Mouse (Mus musculus) liver, adult 2 months (tissue): Measurements from ENCODE around the gene Morn4. TPM values are rescaled to one million over a fixed set of nuclear protein-coding genes. Genes with fewer than 3 reads are reported as not detected.

Experiments used
- DNase-seq: peaks from one replicate; pipeline ENCODE4 v3.0.0-alpha.2; 2011; ENCODE audit warnings: low read depth, low spot score; ENCODE audit errors: extremely low read depth
- H3K27ac ChIP-seq: fragments of 200-500 bp; replicated peaks from 2 replicates; pipeline ENCODE4 v1.5.1; 2012; ENCODE audit warnings: low read depth, mild to moderate bottlenecking, control low read depth, inconsistent platforms, low read length; ENCODE audit not compliant: insufficient read depth
- H3K27me3 ChIP-seq: fragments of 200-500 bp; 2 replicates; pipeline ENCODE4 v1.6.1; 2012; ENCODE audit warnings: mild to moderate bottlenecking, moderate library complexity, low read length, inconsistent platforms; ENCODE audit not compliant: control insufficient read depth, insufficient read depth
- H3K36me3 ChIP-seq: fragments of 200-500 bp; 2 replicates; pipeline ENCODE4 v1.6.1; 2012; ENCODE audit warnings: low read length, inconsistent platforms; ENCODE audit not compliant: control insufficient read depth, insufficient read depth
- H3K4me1 ChIP-seq: fragments of 200-500 bp; 2 replicates; pipeline ENCODE4 v1.6.1; 2011; ENCODE audit warnings: low read length; ENCODE audit not compliant: control insufficient read depth, insufficient read depth
- H3K4me3 ChIP-seq: fragments of 200-500 bp; 2 replicates; pipeline ENCODE4 v1.5.1; 2011; ENCODE audit warnings: low read depth, mild to moderate bottlenecking, control low read depth, low read length, moderate library complexity; ENCODE audit not compliant: insufficient read depth
- H3K79me2 ChIP-seq: fragments of 200-500 bp; 2 replicates; pipeline ENCODE4 v1.6.1; 2012; ENCODE audit warnings: inconsistent platforms, mild to moderate bottlenecking, low read length, moderate library complexity; ENCODE audit not compliant: control insufficient read depth, insufficient read depth
- H3K9ac ChIP-seq: fragments of 200-500 bp; 2 replicates; pipeline ENCODE4 v1.6.1; 2012; ENCODE audit warnings: low read depth, mild to moderate bottlenecking, control low read depth, inconsistent platforms, low read length
- CTCF ChIP-seq: fragments of 200-500 bp; IDR thresholded peaks from 2 replicates; pipeline ENCODE4 v1.5.1; 2011; ENCODE audit warnings: low read depth, low read length, control low read depth
- POLR2A ChIP-seq: fragments of 200-500 bp; IDR thresholded peaks from 2 replicates; pipeline ENCODE4 v1.6.1; 2011; ENCODE audit warnings: low read length, control low read depth; ENCODE audit not compliant: insufficient read depth; ENCODE audit errors: extremely low read depth
- WGBS: fragments of 180-500 bp; shearing (Covaris S2); methylation state at CpG from one replicate; pipeline ENCODE4 v1.1.7; 2018; 5-methylcytosine and 5-hydroxymethylcytosine counted together
- polyA plus RNA-seq: library from polyadenylated mRNA; depleted of rRNA; stranded (reverse); fragments of >200 nt; gene quantifications from 2 replicates; pipeline ENCODE4 v1.2.3, GENCODE M21; 2012
- total RNA-seq: library from RNA; depleted of rRNA; stranded (reverse); fragments of >200 nt; gene quantifications from 2 replicates; pipeline ENCODE4 v1.2.3, GENCODE M21; 2014

Gene Morn4
- total and polyA plus RNA-seq, 2 experiments = 0.09 to 0.44 TPM

DNA sequence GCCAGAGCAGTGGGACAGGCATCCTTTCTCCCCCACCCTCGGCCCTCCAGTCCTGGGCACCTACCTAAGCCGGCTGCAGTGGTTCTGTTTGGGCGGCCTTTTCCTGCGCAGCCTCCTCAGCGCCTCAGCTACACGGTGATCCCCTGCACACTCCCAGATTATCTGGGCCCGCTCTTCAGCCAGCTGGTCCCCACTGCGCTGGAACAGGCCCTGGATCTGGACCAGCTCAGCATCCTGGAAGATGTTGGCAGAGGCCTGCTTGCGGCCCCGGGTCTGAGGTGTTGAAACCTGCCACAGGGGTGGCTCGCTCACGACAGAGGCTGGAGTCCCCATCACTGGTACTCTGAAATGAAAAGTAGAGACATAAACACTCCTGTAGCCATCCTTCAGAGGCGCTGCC is 38.5 kb upstream of the Morn4 start:
- WGBS = 88% methylated on average over 13 of the region's 13 CpGs
- peaks cover 20% of the 10 kb centered on the region for H3K4me1 ChIP-seq
- peaks cover 21% of the 10 kb centered on the region for H3K36me3 ChIP-seq
- peaks cover 5% of the 10 kb centered on the region; the same call in 1 of the 2 replicates for H3K79me2 ChIP-seq
- H3K4me3 ChIP-seq = no peak overlapping the region
- H3K9ac ChIP-seq = no peak overlapping the region
- no peaks in the 10 kb centered on the region for H3K27me3 ChIP-seq
- no peak overlapping the region for H3K27ac ChIP-seq
- DNase-seq = no peak
- no peak for TF ChIP-seq CTCF
- TF ChIP-seq POLR2A = no peak

DNA sequence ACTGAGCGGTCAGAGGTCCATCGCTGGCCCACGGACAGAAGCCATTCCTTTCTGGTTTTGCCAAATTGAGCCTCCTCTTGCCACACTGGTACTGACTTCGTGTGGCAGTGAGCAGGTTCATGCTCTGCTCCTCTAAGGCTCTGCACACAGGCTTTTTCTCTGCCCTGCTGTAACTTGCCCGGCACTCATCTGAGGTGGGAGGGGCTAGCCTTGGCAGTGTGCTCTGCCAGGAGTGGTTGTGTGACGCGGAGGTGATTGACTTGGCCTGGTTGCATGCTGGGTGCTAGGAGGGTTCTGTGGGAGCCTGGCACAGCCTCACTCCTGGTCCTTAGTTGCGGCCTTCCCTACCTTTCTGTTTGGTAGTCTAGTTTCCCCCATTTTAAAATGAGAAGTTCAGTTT is 34.3 kb upstream of the Morn4 start:
- no peaks in the 10 kb centered on the region for H3K79me2 ChIP-seq
- no peak overlapping the region; the same call in 1 of the 2 replicates for H3K27ac ChIP-seq
- no peaks in the 10 kb centered on the region for H3K27me3 ChIP-seq
- WGBS = 28% methylated on average over 8 of the region's 8 CpGs
- no peak overlapping the region for H3K9ac ChIP-seq
- H3K36me3 ChIP-seq = peaks cover 39% of the 10 kb centered on the region
- TF ChIP-seq CTCF (no peak), POLR2A (no peak)
- H3K4me1 ChIP-seq = peaks cover 8% of the 10 kb centered on the region
- DNase-seq = peak; percentile 81
- no peak overlapping the region for H3K4me3 ChIP-seq

DNA sequence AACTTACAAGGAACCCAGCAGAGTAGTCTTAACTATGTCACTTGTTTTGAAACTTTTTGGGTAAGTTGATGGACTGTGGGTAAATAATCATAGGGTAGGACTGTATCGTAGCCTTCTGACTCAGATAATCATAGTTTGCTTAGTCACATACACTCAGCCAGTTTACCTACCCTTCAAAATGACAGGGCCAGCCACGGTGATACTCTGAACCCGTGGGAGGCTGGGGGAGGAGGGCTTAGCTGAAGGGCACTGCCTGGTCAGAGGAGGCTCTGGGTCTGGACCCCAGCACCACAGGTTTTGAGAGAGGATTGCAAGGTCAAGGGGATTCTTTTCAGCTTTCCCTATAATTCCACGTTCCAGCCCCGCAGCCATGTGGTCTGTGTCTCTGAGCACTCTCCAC is 32.4 kb upstream of the Morn4 start:
- no peak overlapping the region for H3K9ac ChIP-seq
- peak; percentile 37 for DNase-seq
- no peaks in the 10 kb centered on the region for H3K27me3 ChIP-seq
- 45% methylated on average over 5 of the region's 5 CpGs for WGBS
- H3K4me3 ChIP-seq = no peak overlapping the region
- TF ChIP-seq POLR2A (no peak), CTCF (no peak)
- peaks cover 46% of the 10 kb centered on the region for H3K36me3 ChIP-seq
- H3K27ac ChIP-seq = peak overlapping the region; percentile 19; the same call in 1 of the 2 replicates
- H3K4me1 ChIP-seq = peaks cover 8% of the 10 kb centered on the region
- H3K79me2 ChIP-seq = no peaks in the 10 kb centered on the region

DNA sequence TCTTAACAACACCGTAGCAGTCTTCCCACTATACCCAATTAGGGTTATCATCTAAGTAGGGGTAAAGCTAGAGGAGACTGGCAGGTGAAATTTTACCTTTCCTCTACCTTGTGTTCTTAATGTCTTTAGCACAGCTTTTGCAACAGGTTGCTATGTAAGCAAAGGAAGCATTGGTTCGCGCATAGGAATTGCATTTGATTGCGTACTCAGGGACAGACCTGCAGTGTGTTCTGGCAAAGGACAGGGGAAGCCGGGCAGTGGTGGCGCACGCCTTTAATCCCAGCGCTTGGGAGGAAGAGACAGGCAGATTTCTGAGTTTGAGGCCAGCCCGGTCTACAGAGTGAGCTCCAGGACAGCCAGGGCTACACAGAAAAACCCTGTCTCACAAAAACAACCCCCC is 32.0 kb upstream of the Morn4 start:
- Histone ChIP-seq H3K27me3 (no peaks in the 10 kb centered on the region), H3K27ac (no peak overlapping the region), H3K9ac (no peak overlapping the region), H3K4me1 (peaks cover 8% of the 10 kb centered on the region), H3K4me3 (no peak overlapping the region), H3K79me2 (no peaks in the 10 kb centered on the region), H3K36me3 (peaks cover 46% of the 10 kb centered on the region)
- WGBS = 37% methylated on average over 9 of the region's 9 CpGs
- DNase-seq = peak; percentile 68
- TF ChIP-seq POLR2A (no peak), CTCF (no peak)

DNA sequence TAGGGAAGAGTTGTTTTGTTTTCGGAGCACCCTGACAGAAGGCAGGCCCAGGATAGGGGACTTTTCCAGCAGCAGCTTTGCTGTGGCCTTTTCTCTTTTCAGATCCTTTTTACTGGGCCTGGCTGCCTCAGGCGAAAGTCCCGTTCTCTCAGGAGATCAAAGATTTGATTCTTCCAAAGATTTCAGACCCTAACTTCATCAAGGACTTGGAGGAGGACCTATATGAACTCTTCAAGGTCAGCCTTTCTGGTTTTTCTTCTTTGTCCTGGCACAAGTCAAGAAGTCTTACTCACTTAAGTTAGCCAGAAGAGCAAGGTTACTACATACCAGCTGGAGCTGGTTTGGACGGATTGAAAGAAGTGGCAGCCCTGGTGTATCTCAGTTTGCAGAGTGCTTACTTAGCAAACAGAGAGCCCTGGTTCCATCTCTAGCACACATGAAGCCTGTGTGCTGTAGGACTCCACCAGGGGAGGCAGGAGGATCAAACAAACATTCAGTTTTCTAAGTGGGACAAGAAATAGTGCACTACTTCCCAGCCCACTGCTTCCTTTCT is 29.7 kb upstream of the Morn4 start:
- Histone ChIP-seq H3K9ac (no peak overlapping the region), H3K79me2 (no peaks in the 10 kb centered on the region), H3K27ac (no peak overlapping the region), H3K27me3 (no peaks in the 10 kb centered on the region), H3K4me3 (no peak overlapping the region), H3K36me3 (peaks cover 48% of the 10 kb centered on the region), H3K4me1 (peaks cover 8% of the 10 kb centered on the region)
- 82% methylated on average over 4 of the region's 4 CpGs for WGBS
- TF ChIP-seq POLR2A = no peak
- no peak for TF ChIP-seq CTCF
- DNase-seq = no peak

DNA sequence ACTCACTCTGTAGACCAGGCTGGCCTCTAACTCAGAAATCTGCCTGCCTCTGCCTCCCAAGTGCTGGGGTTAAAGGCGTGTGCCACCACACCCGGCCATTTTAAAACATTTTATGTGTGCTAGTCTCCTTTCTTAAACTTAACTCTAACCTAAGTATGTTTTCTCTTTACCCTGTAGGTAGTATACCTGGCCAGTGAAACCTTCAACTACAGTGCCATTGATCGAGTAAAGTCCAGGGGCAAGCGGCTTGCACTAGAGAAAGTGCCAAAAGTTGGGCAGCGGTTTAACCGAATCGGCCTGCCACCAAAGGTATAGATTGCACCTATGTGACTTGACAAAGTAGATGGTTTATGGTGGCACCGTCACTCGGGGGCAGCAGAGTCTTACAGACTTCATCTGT is 18.5 kb upstream of the Morn4 start:
- H3K4me1 ChIP-seq = peaks cover 14% of the 10 kb centered on the region
- no peak overlapping the region for H3K9ac ChIP-seq
- TF ChIP-seq CTCF (no peak), POLR2A (no peak)
- peaks cover 12% of the 10 kb centered on the region; the same call in 1 of the 2 replicates for H3K79me2 ChIP-seq
- H3K27me3 ChIP-seq = no peaks in the 10 kb centered on the region
- WGBS = 34% methylated on average over 9 of the region's 9 CpGs
- H3K36me3 ChIP-seq = peaks cover 32% of the 10 kb centered on the region
- H3K27ac ChIP-seq = peak overlapping the region; percentile 65
- peak; percentile 77 for DNase-seq
- H3K4me3 ChIP-seq = no peak overlapping the region
